Mouse (Mus musculus): ENCODE data around the gene Tmem8b.
A peak's percentile ranks its signal among the peaks of the same experiment; 100 is the strongest.

The Tmem8b gene

GRCm38 (mm10) chr4:43668782-43669427, at the start of gene Tmem8b, which contains the start of gene Fam221b:
Tmem8b (plus strand) TSS chr4:43668971.
Fam221b (minus strand) TSS chr4:43669145.
- peak; percentile 94 for DNase-seq (ENCODE audit: low read depth, low spot score)

- no peak for DNase-seq (ENCODE audit: low read depth, low spot score)
Measured at GRCm38 (mm10) chr4:43620146-43620778, 48.5 kb upstream of the Tmem8b start.

- DNase-seq (ENCODE audit: low read depth, low spot score), result peak; percentile 64
Measured at GRCm38 (mm10) chr4:43629106-43629817, 39.5 kb upstream of the Tmem8b start.

- DNase-seq (ENCODE audit: low read depth, low spot score), result peak; percentile 88
Measured at GRCm38 (mm10) chr4:43630030-43630581, 38.7 kb upstream of the Tmem8b start.

GRCm38 (mm10) chr4:43630671-43631045, 38.1 kb upstream of the Tmem8b start:
- no peak for DNase-seq (ENCODE audit: low read depth, low spot score)

- peak; percentile 60 for DNase-seq (ENCODE audit: low read depth, low spot score)
Measured at GRCm38 (mm10) chr4:43631046-43631955, 37.5 kb upstream of the Tmem8b start, which contains the start of gene Npr2. Npr2 (plus strand) TSS chr4:43631935.

GRCm38 (mm10) chr4:43631956-43632920, 36.5 kb upstream of the Tmem8b start:
- peak; percentile 23 for DNase-seq (ENCODE audit: low read depth, low spot score)

- no peak for DNase-seq (ENCODE audit: low read depth, low spot score)
Measured at GRCm38 (mm10) chr4:43633296-43633695, 35.5 kb upstream of the Tmem8b start.

- DNase-seq (ENCODE audit: low read depth, low spot score), result no peak
Measured at GRCm38 (mm10) chr4:43633736-43634135, 35.0 kb upstream of the Tmem8b start.

GRCm38 (mm10) chr4:43634621-43635374, 34.0 kb upstream of the Tmem8b start:
- no peak for DNase-seq (ENCODE audit: low read depth, low spot score)

- no peak for DNase-seq (ENCODE audit: low read depth, low spot score)
Measured at GRCm38 (mm10) chr4:43636751-43637150, 32.0 kb upstream of the Tmem8b start.

GRCm38 (mm10) chr4:43640076-43640475, 28.7 kb upstream of the Tmem8b start:
- no peak for DNase-seq (ENCODE audit: low read depth, low spot score)

GRCm38 (mm10) chr4:43640491-43640890, 28.3 kb upstream of the Tmem8b start:
- no peak for DNase-seq (ENCODE audit: low read depth, low spot score)

- peak; percentile 63 for DNase-seq (ENCODE audit: low read depth, low spot score)
Measured at GRCm38 (mm10) chr4:43649783-43650182, 19.0 kb upstream of the Tmem8b start.

- no peak for DNase-seq (ENCODE audit: low read depth, low spot score)
Measured at GRCm38 (mm10) chr4:43652726-43653125, 16.0 kb upstream of the Tmem8b start.

GRCm38 (mm10) chr4:43653161-43654015, 15.4 kb upstream of the Tmem8b start, which contains the start of gene Spag8:
Spag8 (minus strand) TSS chr4:43653594.
- DNase-seq (ENCODE audit: low read depth, low spot score), result peak; percentile 63

- no peak for DNase-seq (ENCODE audit: low read depth, low spot score)
Measured at GRCm38 (mm10) chr4:43655656-43656338, 13.0 kb upstream of the Tmem8b start.

All from ZHBTc4 (cell line).